Mouse (Mus musculus): ENCODE results near the gene Negr1.

Negr1 gene

GRCm38 (mm10) chr3:156690059-156690605, 128.5 kb downstream of the Negr1 start:
- DNase-seq: no peak

- no peak for DNase-seq
These were observed 137.1 kb downstream of the Negr1 start for GRCm38 (mm10) chr3:156698687-156699086.

- DNase-seq: no peak
These were observed 141.6 kb downstream of the Negr1 start for GRCm38 (mm10) chr3:156703241-156703640.

- DNase-seq: no peak
These were observed 148.6 kb downstream of the Negr1 start for GRCm38 (mm10) chr3:156710240-156710639.

- no peak for DNase-seq
These were observed 149.1 kb downstream of the Negr1 start for GRCm38 (mm10) chr3:156710693-156711092.

- no peak for DNase-seq
These were observed 174.7 kb downstream of the Negr1 start for GRCm38 (mm10) chr3:156736335-156736734.

- DNase-seq: no peak
These were observed 177.9 kb downstream of the Negr1 start for GRCm38 (mm10) chr3:156739529-156739928.

- DNase-seq: no peak
These were observed 181.7 kb downstream of the Negr1 start for GRCm38 (mm10) chr3:156743266-156743665.

- DNase-seq: no peak
These were observed 183.7 kb downstream of the Negr1 start for GRCm38 (mm10) chr3:156745218-156745770.

GRCm38 (mm10) chr3:156747456-156747855, 185.9 kb downstream of the Negr1 start:
- DNase-seq: no peak

GRCm38 (mm10) chr3:156753780-156754373, 192.3 kb downstream of the Negr1 start:
- DNase-seq: no peak

- no peak for DNase-seq
These were observed 193.4 kb downstream of the Negr1 start for GRCm38 (mm10) chr3:156754790-156755530.

GRCm38 (mm10) chr3:156765015-156765414, 203.4 kb downstream of the Negr1 start:
- DNase-seq: no peak

- no peak for DNase-seq
These were observed 204.7 kb downstream of the Negr1 start for GRCm38 (mm10) chr3:156766171-156766845.

GRCm38 (mm10) chr3:156771626-156772025, 210.0 kb downstream of the Negr1 start:
- no peak for DNase-seq

- DNase-seq: no peak
These were observed 210.5 kb downstream of the Negr1 start for GRCm38 (mm10) chr3:156772057-156772456.

- DNase-seq: no peak
These were observed 222.8 kb downstream of the Negr1 start for GRCm38 (mm10) chr3:156784309-156784852.

- no peak for DNase-seq
These were observed 224.8 kb downstream of the Negr1 start for GRCm38 (mm10) chr3:156786355-156786754.

- DNase-seq: no peak
These were observed 229.6 kb downstream of the Negr1 start for GRCm38 (mm10) chr3:156791234-156791633.

GRCm38 (mm10) chr3:156792743-156793142, 231.1 kb downstream of the Negr1 start:
- no peak for DNase-seq

- no peak for DNase-seq
These were observed 232.5 kb downstream of the Negr1 start for GRCm38 (mm10) chr3:156794091-156794490.

- DNase-seq: no peak
These were observed 233.0 kb downstream of the Negr1 start for GRCm38 (mm10) chr3:156794610-156795009.
